Mouse (Mus musculus) gastrocnemius, postnatal 10 days (tissue): ENCODE measurements around the gene Syt13. TPM values are rescaled to one million over a fixed set of nuclear protein-coding genes. Genes with fewer than 3 reads are reported as not detected.

ENCODE experiments used
- DNase-seq: peaks from one replicate; pipeline ENCODE4 v3.0.0; 2021; ENCODE audit warnings: mixed read lengths
- total RNA-seq, 2 experiments: library from RNA; stranded (reverse); gene quantifications; 2 replicates each; pipeline ENCODE4 v1.2.3; 2021

Gene Syt13
- total RNA-seq, 2 experiments from 2014 or later: 1.0 to 1.1 TPM

GRCm38 (mm10) chr2:92966257-92966656, 51.4 kb downstream of the Syt13 start:
- no peak for DNase-seq

DNA sequence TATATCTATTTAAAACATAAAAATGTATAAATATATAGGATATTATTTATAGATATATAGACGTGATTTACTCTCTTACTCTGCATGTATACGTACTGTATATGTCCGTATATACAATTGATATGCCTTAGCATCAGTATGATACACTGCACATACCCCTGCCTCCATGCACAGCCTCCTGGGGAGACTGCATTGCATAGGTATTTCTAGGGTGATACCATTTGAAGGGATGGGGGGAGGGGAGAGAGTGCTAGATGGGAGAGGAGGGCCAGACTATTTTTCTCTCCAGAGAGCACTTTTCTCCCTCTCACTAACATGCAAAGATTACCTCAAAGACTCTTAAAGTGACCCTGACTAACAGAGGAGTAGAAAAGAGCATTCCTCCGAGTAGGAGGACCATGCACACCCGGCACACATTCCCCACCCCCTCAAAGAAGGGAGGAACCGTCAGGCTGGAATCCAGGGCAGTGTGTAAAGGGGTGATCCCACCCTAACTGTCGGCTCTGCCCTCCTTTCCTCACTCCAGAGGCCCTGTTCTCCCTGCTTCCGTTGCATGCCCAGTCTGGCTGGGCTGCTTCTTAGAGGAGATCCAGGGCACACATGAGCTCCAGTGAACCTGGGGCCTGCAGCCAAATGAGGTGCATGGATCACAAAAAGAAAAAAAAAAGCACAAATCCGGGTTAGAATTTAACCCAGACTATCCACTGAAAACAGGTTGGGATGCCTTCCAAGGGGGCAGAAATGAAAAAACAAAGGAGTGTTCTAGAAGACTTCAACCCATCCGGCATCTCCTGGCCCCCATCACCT, 52.3 kb downstream of the Syt13 start:
- DNase-seq: no peak

GRCm38 (mm10) chr2:92967839-92968166, 52.9 kb downstream of the Syt13 start:
- no peak for DNase-seq

GRCm38 (mm10) chr2:92971069-92971468, 56.2 kb downstream of the Syt13 start:
- no peak for DNase-seq

GRCm38 (mm10) chr2:92971536-92971935, 56.6 kb downstream of the Syt13 start:
- no peak for DNase-seq

DNA sequence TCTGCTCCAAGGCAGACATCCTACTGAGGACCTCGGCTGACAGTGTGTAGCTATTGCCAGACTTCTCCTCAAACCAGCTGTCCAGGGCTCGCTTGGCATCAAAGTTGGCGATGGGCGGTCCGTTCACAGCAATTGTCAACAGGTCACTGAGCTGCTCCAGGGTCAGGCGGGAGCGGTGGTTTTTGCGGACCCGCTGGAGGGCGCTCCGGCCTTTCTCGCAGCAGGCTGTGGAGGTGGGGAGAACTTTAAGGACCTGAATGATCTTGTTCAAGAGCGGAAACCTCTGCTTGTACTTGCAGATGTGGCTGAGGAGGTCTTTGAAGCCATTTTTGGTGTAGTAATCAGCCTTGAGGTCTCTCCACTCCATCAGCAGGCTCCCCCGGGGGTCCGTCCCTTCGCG, 57.2 kb downstream of the Syt13 start:
- no peak for DNase-seq

- no peak for DNase-seq
Observed at GRCm38 (mm10) chr2:92973646-92974045, 58.7 kb downstream of the Syt13 start.

- no peak for DNase-seq
Observed at GRCm38 (mm10) chr2:92975031-92975790, 60.3 kb downstream of the Syt13 start.

- no peak for DNase-seq
Observed at GRCm38 (mm10) chr2:92980165-92980564, 65.3 kb downstream of the Syt13 start.

GRCm38 (mm10) chr2:92982591-92983272, 67.8 kb downstream of the Syt13 start:
- DNase-seq: no peak

- no peak for DNase-seq
Observed at GRCm38 (mm10) chr2:92983273-92983620, 68.3 kb downstream of the Syt13 start.

DNA sequence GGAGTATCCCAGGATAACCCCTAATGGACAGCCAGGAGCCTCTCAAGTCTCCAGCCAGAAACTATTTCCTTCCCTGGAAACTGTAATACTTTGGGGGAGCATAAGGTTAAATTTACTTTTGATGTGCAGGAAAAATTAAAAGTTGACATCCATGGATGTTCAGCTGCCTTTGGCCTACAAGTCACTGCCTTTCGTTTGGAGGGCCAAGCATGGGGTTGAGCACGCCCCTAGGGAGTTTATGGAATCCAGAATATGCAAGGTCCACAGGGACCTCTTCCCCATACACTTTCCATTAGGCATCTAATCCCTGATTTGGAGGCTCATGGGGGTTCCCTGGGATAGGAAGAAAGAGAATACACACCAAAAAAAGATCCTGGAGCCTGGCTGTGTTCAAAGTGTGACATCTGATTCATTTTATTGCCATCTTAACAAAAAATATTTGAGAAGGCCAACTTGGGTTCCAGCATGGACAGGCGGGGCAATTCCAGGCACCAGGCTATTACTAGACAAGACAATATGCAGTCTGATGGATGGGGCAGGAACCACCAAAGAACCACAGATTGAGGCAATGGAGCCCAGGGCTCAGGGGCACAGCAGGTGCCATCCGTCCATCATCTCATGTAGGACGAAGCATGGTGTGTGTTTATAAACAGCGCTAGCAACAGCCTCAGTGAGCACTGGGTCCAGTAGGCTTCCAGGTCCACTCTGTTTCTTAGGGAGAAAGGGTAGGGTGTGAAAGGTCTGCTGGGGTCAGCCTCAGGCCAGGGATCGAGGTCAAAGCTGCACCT, 69.6 kb downstream of the Syt13 start:
- DNase-seq: no peak

DNA sequence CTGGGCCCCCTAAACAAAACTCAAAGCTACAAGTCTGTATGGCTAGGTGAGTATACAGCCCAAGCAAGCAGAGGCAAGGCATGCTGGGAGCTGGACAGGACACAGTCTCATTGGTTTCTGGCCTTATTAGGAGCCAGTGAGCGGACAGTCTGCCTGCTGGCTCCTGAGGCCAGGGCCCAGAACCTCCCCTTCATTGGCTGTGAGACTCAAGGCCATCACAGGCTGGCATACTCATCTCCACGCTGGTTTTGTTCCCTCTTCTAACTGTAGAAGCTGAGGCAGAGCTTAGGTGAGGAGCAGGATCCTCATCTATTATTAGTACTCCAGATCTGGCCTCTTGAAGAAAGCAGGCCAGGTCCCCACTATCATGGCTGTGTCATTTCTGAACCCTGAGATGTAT, 70.3 kb downstream of the Syt13 start:
- no peak for DNase-seq

DNA sequence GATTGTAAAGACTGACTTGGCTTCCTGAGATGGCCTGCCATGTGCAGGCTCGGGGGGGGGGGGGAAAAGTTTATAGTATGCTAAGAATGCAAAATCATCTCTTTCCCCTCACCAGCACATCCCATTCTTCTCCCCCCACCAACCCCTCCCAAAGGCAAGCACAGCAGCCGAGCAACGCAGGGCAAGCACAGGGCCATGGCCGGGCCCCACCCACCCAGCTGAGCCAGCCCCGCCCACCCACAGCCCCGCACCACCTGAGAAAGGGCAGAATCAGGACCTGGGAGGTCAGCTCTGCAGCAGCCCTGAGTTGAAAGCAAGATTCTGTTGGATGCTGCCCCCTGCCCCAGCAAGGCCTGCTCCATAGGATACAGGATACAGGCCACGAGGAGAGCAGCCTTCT, 70.7 kb downstream of the Syt13 start:
- DNase-seq: no peak

DNA sequence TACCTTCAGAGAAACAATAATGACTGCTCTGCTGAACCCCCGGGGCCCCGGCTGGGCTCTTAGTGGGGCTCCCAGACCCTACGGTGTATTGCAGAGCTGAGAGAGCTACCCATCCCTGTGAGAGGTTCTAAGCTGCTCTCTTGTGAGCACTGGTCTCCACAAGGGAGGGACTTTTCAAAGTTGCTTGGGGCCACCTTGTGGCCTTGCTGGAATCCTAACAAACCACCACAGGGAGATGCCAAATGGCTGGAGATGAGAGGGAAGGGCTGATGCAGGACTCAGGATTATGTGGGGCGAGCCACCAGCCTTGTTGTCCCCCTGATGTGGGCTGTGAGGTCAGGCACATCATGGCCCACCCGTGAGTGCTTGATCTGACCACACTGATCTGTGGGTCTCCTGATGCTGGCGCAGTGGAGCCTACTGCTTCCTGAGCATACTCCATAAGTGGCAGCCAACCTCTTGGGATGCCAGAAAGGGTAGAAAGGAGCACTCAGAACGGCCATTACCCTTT, 72.3 kb downstream of the Syt13 start:
- no peak for DNase-seq

DNA sequence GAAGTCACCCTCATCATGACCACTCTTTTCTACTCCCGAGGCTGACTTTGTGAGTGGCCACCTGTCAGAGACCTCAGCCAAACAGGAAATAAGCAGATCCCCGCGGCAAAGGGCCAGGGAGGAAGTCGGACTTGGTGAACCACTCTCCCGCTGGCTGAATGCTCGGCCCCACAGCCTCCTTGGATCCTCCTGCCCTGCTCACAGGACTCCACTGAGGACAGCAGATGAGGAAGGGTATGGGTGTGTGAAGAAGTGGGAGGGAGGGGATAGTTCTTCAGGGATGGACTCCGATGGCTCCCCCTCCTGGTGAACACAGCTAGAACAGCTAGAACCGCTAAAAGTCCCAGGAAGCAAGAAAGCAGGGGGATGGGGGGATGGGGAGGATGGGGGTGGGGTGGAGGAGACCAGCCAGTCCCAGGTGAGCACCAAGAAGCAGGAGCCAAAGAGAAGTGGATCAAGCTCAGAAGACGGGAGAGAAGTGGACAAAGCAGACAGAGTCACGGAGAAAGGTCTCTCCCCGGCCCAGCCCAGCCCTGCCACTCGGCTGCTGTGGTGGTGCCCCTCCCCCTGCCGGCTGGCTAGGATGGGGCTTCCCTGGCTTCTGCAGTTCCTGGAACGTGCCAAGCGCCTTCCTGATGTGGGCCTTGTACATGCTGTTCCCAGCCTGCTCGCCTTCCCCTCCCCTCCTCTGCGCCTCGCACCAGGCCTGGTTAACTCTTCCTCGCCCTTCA, 73.2 kb downstream of the Syt13 start:
- peak; percentile 71 for DNase-seq

DNA sequence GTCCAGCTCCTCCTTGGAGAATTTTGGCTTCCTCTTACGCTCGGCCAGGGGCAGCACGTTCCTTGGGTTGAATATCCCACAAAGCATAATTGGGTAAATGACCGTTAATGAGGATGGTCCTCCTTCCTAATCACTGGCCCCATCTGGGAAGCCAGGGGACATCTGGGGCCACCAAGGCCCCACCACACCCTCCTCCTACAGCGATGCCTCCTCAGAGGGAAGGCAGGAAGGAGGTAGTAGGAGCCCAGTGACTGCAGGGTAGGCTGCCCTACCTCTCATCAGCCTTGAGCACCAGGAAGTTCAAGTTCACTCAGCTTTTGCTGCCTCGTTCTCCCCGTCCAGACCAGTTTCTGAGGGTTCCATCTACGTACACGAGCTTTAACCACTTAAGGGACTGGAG, 74.7 kb downstream of the Syt13 start:
- DNase-seq: no peak

GRCm38 (mm10) chr2:92991976-92992375, 77.1 kb downstream of the Syt13 start:
- no peak for DNase-seq

DNA sequence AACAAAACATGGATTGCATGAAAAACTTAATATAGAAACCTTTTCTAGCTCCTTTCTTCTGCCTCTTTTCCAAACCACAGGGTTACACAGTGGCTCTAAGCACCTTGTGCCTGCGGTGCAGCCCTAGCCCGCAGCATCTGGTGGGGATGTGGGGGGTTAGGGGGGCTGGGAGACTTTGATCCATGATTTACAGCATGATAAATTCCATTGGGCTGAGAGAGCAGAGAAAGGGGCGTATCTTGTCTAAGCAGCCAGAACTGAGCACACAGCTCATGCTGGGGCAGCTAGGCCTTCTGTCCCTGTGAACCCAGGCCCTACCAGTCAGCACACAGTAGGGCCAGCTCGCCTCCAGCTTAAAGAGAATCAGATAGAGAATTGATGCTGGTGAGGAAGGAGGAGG, 90.1 kb downstream of the Syt13 start:
- DNase-seq: no peak
